Mouse (Mus musculus): ENCODE measurements around the gene Slc39a9.

The Slc39a9 gene

GRCm38 (mm10) chr12:80721458-80721857, 77.8 kb downstream of the Slc39a9 start:
- no peak for DNase-seq

GRCm38 (mm10) chr12:80724853-80725559, 81.3 kb downstream of the Slc39a9 start:
- DNase-seq = peak; percentile 86

- no peak for DNase-seq
Observed at GRCm38 (mm10) chr12:80728207-80728606, 84.5 kb downstream of the Slc39a9 start.

DNA sequence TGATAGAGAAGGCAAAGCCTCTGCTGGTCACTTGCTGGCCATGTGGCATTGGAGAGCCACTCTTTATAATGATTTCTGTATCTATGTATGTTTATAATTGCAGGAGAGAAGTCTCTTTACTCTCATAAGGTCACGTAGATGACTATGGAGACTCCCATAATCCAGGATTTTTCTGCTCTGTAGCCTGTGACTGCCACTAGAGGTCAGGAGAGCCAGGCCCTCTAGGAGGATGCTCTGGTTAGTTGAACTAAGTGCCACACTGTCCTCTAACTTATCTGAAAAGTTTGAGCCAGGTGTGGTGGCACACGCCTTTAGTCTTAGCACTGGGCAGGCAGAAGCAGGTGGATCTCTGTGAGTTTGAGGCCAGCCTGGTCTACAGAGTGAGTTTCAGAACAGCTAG, 85.1 kb downstream of the Slc39a9 start:
- DNase-seq = no peak

- no peak for DNase-seq
Observed at GRCm38 (mm10) chr12:80729758-80730530, 86.3 kb downstream of the Slc39a9 start.

DNA sequence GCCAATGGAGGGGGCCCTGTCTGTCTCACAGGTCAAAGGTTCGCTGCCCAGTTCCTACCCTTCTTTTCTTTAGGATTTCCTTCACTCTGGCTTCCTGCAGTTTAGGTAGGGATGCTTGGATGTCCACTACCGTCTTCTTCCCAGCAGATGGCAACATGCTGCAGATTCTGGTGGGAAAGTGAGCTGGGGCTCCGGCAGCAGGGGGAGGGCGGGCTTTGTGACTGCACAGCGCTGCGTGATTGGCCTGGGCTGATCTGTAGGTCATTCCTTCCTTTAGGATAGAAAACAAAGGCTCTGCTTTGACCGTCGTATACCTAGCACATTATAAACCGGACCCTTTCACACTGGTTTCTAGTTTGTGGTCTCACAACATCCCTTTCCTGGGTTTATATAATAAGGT, 86.9 kb downstream of the Slc39a9 start:
- DNase-seq = peak; percentile 57

All from liver (tissue).